Mouse (Mus musculus) midbrain, embryonic 14.5 days (tissue): ENCODE data around the gene Chn2. TPM values are rescaled to one million over a fixed set of nuclear protein-coding genes. Genes with fewer than 3 reads are reported as not detected.

ENCODE experiments used
- ATAC-seq: fragments of 200-750 bp; cut with Nextera tagmentation; 2 replicates; pipeline ENCODE4 v1.8.0; 2017; ENCODE audit warnings: moderate number of reproducible peaks, moderate library complexity; ENCODE audit not compliant: low FRiP score, low TSS enrichment
- DNase-seq: peaks from one replicate; pipeline ENCODE4 v3.0.0-alpha.2; 2015
- H3K27ac ChIP-seq: fragments of 300-500 bp; sonication (generic); replicated peaks from 2 replicates; pipeline ENCODE4 v1.5.1; 2014; ENCODE audit warnings: mild to moderate bottlenecking, low read depth, low read length, moderate library complexity
- H3K27me3 ChIP-seq: fragments of 300-500 bp; sonication (generic); 2 replicates; pipeline ENCODE4 v1.6.1; 2014; ENCODE audit warnings: low read length, control low read depth, mixed read lengths; ENCODE audit not compliant: control insufficient read depth, insufficient read depth
- H3K36me3 ChIP-seq: fragments of 300-500 bp; sonication (generic); 2 replicates; pipeline ENCODE4 v1.6.1; 2014; ENCODE audit warnings: low read length, control low read depth; ENCODE audit not compliant: control insufficient read depth, insufficient read depth
- H3K4me1 ChIP-seq: fragments of 300-500 bp; sonication (generic); 2 replicates; pipeline ENCODE4 v1.6.1; 2014; ENCODE audit warnings: mild to moderate bottlenecking, antibody characterized with exemption, low read length, control low read depth; ENCODE audit not compliant: control insufficient read depth, insufficient read depth
- H3K4me2 ChIP-seq: fragments of 300-500 bp; sonication (generic); 2 replicates; pipeline ENCODE4 v1.6.1; 2014; ENCODE audit warnings: mild to moderate bottlenecking, low read length, moderate library complexity
- H3K4me3 ChIP-seq: fragments of 300-500 bp; sonication (generic); replicated peaks from 2 replicates; pipeline ENCODE4 v1.5.1; 2014; ENCODE audit warnings: low read depth, low read length
- H3K9ac ChIP-seq: fragments of 300-500 bp; sonication (generic); replicated peaks from 2 replicates; pipeline ENCODE4 v1.6.1; 2014; ENCODE audit warnings: mild to moderate bottlenecking, low read length, moderate library complexity
- H3K9me3 ChIP-seq: fragments of 300-500 bp; sonication (generic); 2 replicates; pipeline ENCODE4 v1.6.1; 2016; ENCODE audit warnings: low read length, control low read depth, mixed read lengths; ENCODE audit not compliant: control insufficient read depth
- WGBS: fragments of 180-500 bp; shearing (Covaris S2); extraction: QIAGEN DNeasy Blood & Tissue Kit; methylation state at CpG from one replicate; pipeline ENCODE4 v1.1.7; 2014; 5-methylcytosine and 5-hydroxymethylcytosine counted together
- polyA plus RNA-seq: library from polyadenylated mRNA; unstranded; fragments of >200 nt; fragmentation: Nextera tagmentation; extraction: Ambion mirVana; gene quantifications from 2 replicates; pipeline ENCODE4 v1.2.1, GENCODE M21; 2014

Gene Chn2
- polyA plus RNA-seq, 1 experiment from 2014 or later, result 40.6 TPM

- Histone ChIP-seq H3K4me1 (no peaks in the 10 kb centered on the region), H3K27ac (no peak overlapping the region)
- no peak for DNase-seq
Observed at GRCm38 (mm10) chr6:54284167-54284711, 244.9 kb downstream of the Chn2 start.

DNA sequence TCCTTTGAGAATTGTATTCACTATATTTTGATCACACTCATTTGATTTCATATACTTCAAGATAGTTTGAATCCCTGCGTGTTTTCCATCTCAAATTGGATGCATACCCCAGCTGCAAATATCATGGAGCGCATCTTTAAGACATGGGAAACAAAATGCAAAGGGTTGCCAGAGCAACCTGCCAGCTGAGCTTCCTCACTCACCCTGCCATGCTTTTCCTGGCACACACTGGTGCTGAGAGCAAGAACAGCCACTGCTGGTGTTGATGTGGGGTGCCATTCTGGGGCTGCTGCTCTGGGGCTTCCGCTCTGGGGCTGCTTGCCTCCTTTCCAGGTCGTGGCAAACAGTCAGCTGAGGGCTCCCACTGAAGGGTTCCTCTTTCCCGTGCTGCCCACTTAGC is 247.5 kb downstream of the Chn2 start:
- no peak overlapping the region for H3K4me2 ChIP-seq

More at GRCm38 (mm10) chr6:54284167-54284711, 244.9 kb downstream of the Chn2 start:
- H3K4me2 ChIP-seq, result no peak overlapping the region
- no peak for ATAC-seq
- no peaks in the 10 kb centered on the region for H3K9me3 ChIP-seq
- no peaks in the 10 kb centered on the region for H3K36me3 ChIP-seq
- 92% methylated on average over 12 of the region's 12 CpGs for WGBS
- no peaks in the 10 kb centered on the region for H3K27me3 ChIP-seq
- H3K9ac ChIP-seq, result no peak overlapping the region
- no peak overlapping the region for H3K4me3 ChIP-seq

DNA sequence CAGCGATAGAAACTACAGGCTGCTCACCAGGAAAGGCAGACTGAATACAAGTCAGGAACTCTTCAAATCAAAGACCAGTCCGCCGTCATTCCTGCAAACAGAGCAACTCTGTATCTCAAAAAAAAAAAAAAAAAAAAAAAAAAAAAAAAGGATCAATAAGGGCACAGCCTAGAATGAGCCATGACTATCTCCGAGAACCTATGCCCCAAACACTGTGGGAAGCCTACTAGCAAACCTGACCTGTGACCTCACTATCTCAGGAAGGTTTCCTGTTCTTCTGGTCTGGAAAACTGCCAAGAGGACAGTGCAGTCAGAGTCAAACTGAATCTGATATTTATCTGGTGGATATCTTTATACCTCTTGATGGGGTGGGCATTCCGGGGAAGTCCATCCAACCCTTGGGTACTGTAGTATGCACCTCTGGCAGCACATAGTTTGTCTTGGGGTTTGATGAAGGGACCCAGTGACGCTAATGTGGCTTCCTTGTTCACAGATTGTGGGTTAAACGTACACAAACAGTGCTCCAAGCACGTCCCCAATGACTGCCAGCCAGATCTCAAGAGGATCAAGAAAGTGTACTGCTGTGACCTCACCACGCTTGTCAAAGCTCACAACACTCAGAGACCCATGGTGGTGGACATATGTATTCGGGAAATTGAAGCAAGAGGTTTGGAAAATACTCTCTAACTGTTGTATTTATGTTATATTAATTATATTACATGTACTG is 250.6 kb downstream of the Chn2 start:
- no peaks in the 10 kb centered on the region for H3K9me3 ChIP-seq
- DNase-seq (no peak), ATAC-seq (no peak)
- no peaks in the 10 kb centered on the region for H3K27me3 ChIP-seq
- H3K9ac ChIP-seq, result no peak overlapping the region
- no peaks in the 10 kb centered on the region for H3K36me3 ChIP-seq
- 81% methylated on average over 10 of the region's 10 CpGs for WGBS
- H3K4me2 ChIP-seq, result no peak overlapping the region
- H3K27ac ChIP-seq, result no peak overlapping the region
- no peaks in the 10 kb centered on the region for H3K4me1 ChIP-seq
- H3K4me3 ChIP-seq, result no peak overlapping the region

More for the DNA sequence above, 247.5 kb downstream of the Chn2 start:
- Histone ChIP-seq H3K36me3 (no peaks in the 10 kb centered on the region), H3K27ac (no peak overlapping the region), H3K27me3 (no peaks in the 10 kb centered on the region), H3K9ac (no peak overlapping the region), H3K9me3 (no peaks in the 10 kb centered on the region), H3K4me1 (no peaks in the 10 kb centered on the region), H3K4me3 (no peak overlapping the region)
- WGBS, result 83% methylated on average over 5 of the region's 5 CpGs
- DNase-seq (no peak), ATAC-seq (no peak)

DNA sequence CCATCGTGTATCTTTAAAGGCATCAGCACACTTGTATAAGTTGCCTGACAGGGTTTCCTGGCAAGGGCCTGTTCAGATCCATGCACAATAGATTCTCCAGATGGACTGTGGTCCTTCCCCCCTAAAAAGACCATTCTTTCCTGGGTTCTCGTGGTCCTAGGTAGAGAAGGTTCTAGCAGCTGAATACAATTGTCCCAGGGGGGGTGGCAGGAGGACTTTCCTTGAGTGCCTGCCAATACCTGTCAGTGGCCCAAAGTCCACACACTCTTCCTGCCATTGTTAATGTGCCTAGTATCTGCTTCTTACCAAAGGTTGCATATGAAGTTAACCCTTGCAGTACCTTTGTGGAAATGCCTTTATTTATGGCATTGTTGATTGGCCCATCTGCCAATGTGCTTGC is 257.9 kb downstream of the Chn2 start:
- Histone ChIP-seq H3K27ac (no peak overlapping the region), H3K4me2 (no peak overlapping the region), H3K9ac (no peak overlapping the region), H3K27me3 (no peaks in the 10 kb centered on the region), H3K36me3 (peaks cover 5% of the 10 kb centered on the region; the same call in 1 of the 2 replicates), H3K4me1 (0 out of 2 replicates have a peak, but pooled peaks cover 4% of the 10 kb centered on the region), H3K9me3 (no peaks in the 10 kb centered on the region), H3K4me3 (no peak overlapping the region)
- DNase-seq (no peak), ATAC-seq (no peak)
- 89% methylated on average over 2 of the region's 2 CpGs for WGBS

DNA sequence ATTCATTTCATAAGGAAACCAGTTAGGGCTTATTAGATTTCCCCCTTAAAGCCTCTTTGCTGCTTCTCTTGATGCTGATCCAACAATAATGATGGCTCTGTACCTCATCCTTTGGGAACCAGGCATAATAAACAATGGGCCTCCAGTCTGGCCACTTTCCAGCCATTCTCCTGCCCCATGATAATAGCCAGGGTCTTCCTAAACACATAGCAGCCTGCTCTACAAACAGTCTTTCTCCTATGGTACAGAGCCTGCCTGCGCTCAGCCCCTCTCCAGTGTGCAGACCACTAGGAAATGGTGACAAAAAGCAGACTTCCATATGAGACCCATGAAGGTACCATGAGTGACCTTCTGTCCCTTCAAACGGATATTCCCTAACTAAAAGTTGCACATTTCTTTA is 260.1 kb downstream of the Chn2 start:
- Histone ChIP-seq H3K36me3 (peaks cover 5% of the 10 kb centered on the region; the same call in 1 of the 2 replicates), H3K9ac (no peak overlapping the region), H3K4me2 (no peak overlapping the region), H3K9me3 (no peaks in the 10 kb centered on the region), H3K4me1 (0 out of 2 replicates have a peak, but pooled peaks cover 4% of the 10 kb centered on the region), H3K4me3 (no peak overlapping the region), H3K27ac (no peak overlapping the region), H3K27me3 (no peaks in the 10 kb centered on the region)
- peak; percentile 31 for DNase-seq
- no peak for ATAC-seq
- WGBS, result 85% methylated on average over 2 of the region's 2 CpGs

DNA sequence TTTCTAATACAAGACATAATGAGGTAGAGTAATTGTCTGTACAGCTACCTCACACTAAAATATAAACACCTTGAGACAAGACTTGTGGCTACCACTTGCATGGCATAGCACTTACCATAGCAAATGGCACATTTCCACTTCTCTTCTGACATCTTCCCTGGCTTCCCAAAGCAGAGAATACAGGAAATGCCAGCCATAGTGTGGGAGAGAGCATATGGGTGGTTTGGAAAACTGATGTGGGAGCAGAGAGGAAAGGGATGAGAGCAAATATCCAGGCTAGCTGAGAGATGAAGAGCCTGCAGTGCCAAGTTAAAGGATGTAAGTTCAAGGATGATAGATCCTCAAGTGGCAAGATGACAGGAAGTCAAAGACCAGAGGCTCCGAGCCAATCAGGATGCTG is 266.4 kb downstream of the Chn2 start:
- Histone ChIP-seq H3K9ac (no peak overlapping the region), H3K9me3 (no peaks in the 10 kb centered on the region), H3K4me3 (no peak overlapping the region), H3K4me1 (0 out of 2 replicates have a peak, but pooled peaks cover 1% of the 10 kb centered on the region), H3K36me3 (no peaks in the 10 kb centered on the region), H3K4me2 (no peak overlapping the region), H3K27me3 (no peaks in the 10 kb centered on the region), H3K27ac (no peak overlapping the region)
- 97% methylated on average over 1 of the region's 1 CpGs for WGBS
- DNase-seq (no peak), ATAC-seq (no peak)

DNA sequence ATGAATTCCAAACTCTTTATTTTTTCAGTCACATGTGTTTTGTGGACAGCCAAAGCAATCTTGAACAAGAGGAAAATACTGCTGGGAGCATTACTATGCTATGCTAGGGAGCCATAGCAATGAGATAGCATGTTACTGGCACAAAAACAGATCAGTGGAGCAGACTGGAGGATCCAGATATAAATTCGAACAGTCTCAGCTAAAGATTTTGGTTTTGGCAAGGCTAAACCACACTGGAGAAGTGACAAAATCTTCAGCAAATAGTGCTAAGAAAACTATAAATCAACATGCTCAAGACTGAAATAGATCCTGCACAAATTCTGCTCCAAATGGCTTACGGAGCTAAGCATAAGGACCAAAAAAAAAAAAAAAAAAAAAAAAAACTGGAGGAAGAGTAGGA is 273.7 kb downstream of the Chn2 start:
- Histone ChIP-seq H3K36me3 (no peaks in the 10 kb centered on the region), H3K27me3 (no peaks in the 10 kb centered on the region), H3K27ac (no peak overlapping the region), H3K4me3 (no peak overlapping the region), H3K4me2 (no peak overlapping the region), H3K9me3 (no peaks in the 10 kb centered on the region), H3K4me1 (no peaks in the 10 kb centered on the region), H3K9ac (no peak overlapping the region)
- 90% methylated on average over 2 of the region's 2 CpGs for WGBS
- no peak for DNase-seq
- no peak for ATAC-seq

DNA sequence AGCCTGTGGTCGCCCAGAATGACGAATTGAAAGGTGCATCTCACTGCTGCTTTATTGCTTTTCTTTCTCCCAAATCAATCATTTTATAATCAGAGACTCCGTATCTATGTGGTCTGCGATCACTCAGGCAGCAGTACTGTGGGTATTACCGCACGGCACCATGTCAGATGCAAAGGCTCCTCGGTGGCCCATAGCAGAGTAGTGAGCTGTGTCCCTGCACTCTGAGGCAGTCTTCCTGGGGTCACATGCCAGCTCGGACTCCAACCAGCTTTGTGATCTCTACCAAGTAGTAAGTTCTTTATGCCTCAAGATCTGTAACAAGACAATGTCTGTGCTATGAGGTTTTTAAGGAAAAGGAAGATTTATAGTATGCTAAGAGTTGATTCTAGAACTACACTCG is 279.3 kb downstream of the Chn2 start:
- WGBS, result 88% methylated on average over 9 of the region's 9 CpGs
- Histone ChIP-seq H3K4me1 (no peaks in the 10 kb centered on the region), H3K4me3 (no peak overlapping the region), H3K36me3 (no peaks in the 10 kb centered on the region), H3K9ac (no peak overlapping the region), H3K9me3 (no peaks in the 10 kb centered on the region), H3K4me2 (no peak overlapping the region), H3K27ac (no peak overlapping the region), H3K27me3 (no peaks in the 10 kb centered on the region)
- DNase-seq, result no peak
- ATAC-seq, result no peak

DNA sequence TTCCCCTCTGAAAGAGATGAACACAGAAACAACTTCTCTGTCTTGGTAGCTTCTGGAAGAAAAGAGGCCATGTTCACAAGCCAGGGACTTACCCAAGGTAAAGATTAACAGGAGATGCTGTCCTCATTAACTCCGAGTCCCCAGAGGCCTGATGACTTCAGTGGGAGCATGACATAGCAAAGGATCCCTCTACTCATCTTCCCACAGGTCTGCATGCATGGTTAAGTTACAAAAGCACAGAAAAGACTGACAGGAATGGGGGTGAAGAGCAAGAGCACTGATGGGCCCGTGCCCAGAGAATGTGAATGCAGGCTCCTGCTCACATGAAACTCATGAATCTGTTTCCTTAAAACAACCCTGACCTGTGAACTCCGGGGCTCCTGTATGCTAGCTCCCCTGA is 279.8 kb downstream of the Chn2 start:
- Histone ChIP-seq H3K4me1 (no peaks in the 10 kb centered on the region), H3K27me3 (peaks cover 4% of the 10 kb centered on the region; the same call in 1 of the 2 replicates), H3K4me2 (no peak overlapping the region), H3K9me3 (no peaks in the 10 kb centered on the region), H3K9ac (no peak overlapping the region), H3K36me3 (no peaks in the 10 kb centered on the region), H3K27ac (no peak overlapping the region), H3K4me3 (no peak overlapping the region)
- WGBS, result 68% methylated on average over 3 of the region's 3 CpGs
- no peak for DNase-seq
- ATAC-seq, result no peak
